Mouse (Mus musculus) heart, embryonic 13.5 days (tissue): Measurements from ENCODE around the gene Gm9780. TPM values are rescaled to one million over a fixed set of nuclear protein-coding genes. Genes with fewer than 3 reads are reported as not detected.
"Not testable (repeated sequence)": the region's sequence is repeated elsewhere in the genome, so short reads cannot be mapped to it uniquely, and the experiment has no call there.

Experiments used
- ATAC-seq: fragments of 200-750 bp; cut with Nextera tagmentation; 2 replicates; pipeline ENCODE4 v1.8.0; 2017; ENCODE audit warnings: moderate TSS enrichment; ENCODE audit not compliant: insufficient number of reproducible peaks, low FRiP score, low TSS enrichment; ENCODE audit errors: extremely low read depth
- H3K27ac ChIP-seq: fragments of 300-500 bp; sonication (generic); replicated peaks from 2 replicates; pipeline ENCODE4 v1.5.1; 2015; ENCODE audit warnings: moderate library complexity, mild to moderate bottlenecking, inconsistent platforms
- H3K27me3 ChIP-seq: fragments of 300-500 bp; sonication (generic); replicated peaks from 2 replicates; pipeline ENCODE4 v1.6.1; 2015; ENCODE audit warnings: mild to moderate bottlenecking, inconsistent platforms
- H3K36me3 ChIP-seq: fragments of 300-500 bp; sonication (generic); 2 replicates; pipeline ENCODE4 v1.6.1; 2015; ENCODE audit warnings: mild to moderate bottlenecking, inconsistent platforms
- H3K4me1 ChIP-seq: fragments of 300-500 bp; sonication (generic); 2 replicates; pipeline ENCODE4 v1.6.1; 2015; ENCODE audit warnings: inconsistent platforms
- H3K4me2 ChIP-seq: fragments of 300-500 bp; sonication (generic); 2 replicates; pipeline ENCODE4 v1.6.1; 2015; ENCODE audit warnings: inconsistent platforms, mild to moderate bottlenecking, moderate library complexity
- H3K4me3 ChIP-seq: fragments of 300-500 bp; sonication (generic); 2 replicates; pipeline ENCODE4 v1.5.1; 2015; ENCODE audit warnings: moderate library complexity, mild to moderate bottlenecking, inconsistent platforms
- H3K9ac ChIP-seq: fragments of 300-500 bp; sonication (generic); 2 replicates; pipeline ENCODE4 v1.6.1; 2015; ENCODE audit warnings: inconsistent platforms, mild to moderate bottlenecking, moderate library complexity
- H3K9me3 ChIP-seq: fragments of 300-500 bp; sonication (generic); 2 replicates; pipeline ENCODE4 v1.6.1; 2016; ENCODE audit warnings: inconsistent platforms
- WGBS: fragments of 180-500 bp; shearing (Covaris S2); methylation state at CpG from one replicate; pipeline ENCODE4 v1.1.7; 2015; ENCODE audit warnings: mixed read lengths; 5-methylcytosine and 5-hydroxymethylcytosine counted together
- polyA plus RNA-seq: library from polyadenylated mRNA; unstranded; fragments of >200 nt; fragmentation: Nextera tagmentation; extraction: Ambion mirVana; gene quantifications from 2 replicates; pipeline ENCODE4 v1.2.1, GENCODE M21; 2015

The Gm9780 gene
- polyA plus RNA-seq, 1 experiment from 2014 or later: 3.9 TPM

GRCm38 (mm10) chr14:26035439-26035838 lies 7.1 kb downstream of the Gm9780 start:
- not testable (repeated sequence) for H3K9me3 ChIP-seq, H3K4me1 ChIP-seq, H3K27me3 ChIP-seq, H3K27ac ChIP-seq, H3K4me2 ChIP-seq, ATAC-seq, H3K36me3 ChIP-seq, H3K9ac ChIP-seq, H3K4me3 ChIP-seq
- WGBS: no CpG with 5 or more reads among the region's 6 CpGs

- H3K4me1 ChIP-seq, H3K4me3 ChIP-seq, H3K27me3 ChIP-seq, H3K36me3 ChIP-seq, H3K27ac ChIP-seq, H3K4me2 ChIP-seq, H3K9ac ChIP-seq, H3K9me3 ChIP-seq, ATAC-seq: not testable (repeated sequence)
- WGBS: no CpG with 5 or more reads among the region's 3 CpGs
Observed at GRCm38 (mm10) chr14:26034364-26034763, 8.1 kb downstream of the Gm9780 start.

- not testable (repeated sequence) for H3K4me2 ChIP-seq, ATAC-seq, H3K9me3 ChIP-seq, H3K36me3 ChIP-seq, H3K4me3 ChIP-seq, H3K9ac ChIP-seq, H3K27ac ChIP-seq, H3K4me1 ChIP-seq, H3K27me3 ChIP-seq
- WGBS: no CpG with 5 or more reads among the region's 12 CpGs
Observed at GRCm38 (mm10) chr14:26025653-26026052, 16.9 kb downstream of the Gm9780 start.

- not testable (repeated sequence) for ATAC-seq, H3K9ac ChIP-seq, H3K27me3 ChIP-seq, H3K4me3 ChIP-seq, H3K27ac ChIP-seq, H3K36me3 ChIP-seq, H3K4me1 ChIP-seq, H3K4me2 ChIP-seq, H3K9me3 ChIP-seq
- no CpG with 5 or more reads among the region's 6 CpGs for WGBS
Observed at GRCm38 (mm10) chr14:26022831-26023230, 19.7 kb downstream of the Gm9780 start.

- no CpG with 5 or more reads among the region's 9 CpGs for WGBS
- H3K27me3 ChIP-seq, H3K9me3 ChIP-seq: not testable (repeated sequence)
Observed at GRCm38 (mm10) chr14:26021555-26021954, 21.0 kb downstream of the Gm9780 start.

GRCm38 (mm10) chr14:26016414-26016813 lies 26.1 kb downstream of the Gm9780 start:
- not testable (repeated sequence) for H3K27me3 ChIP-seq, H3K9me3 ChIP-seq, H3K4me2 ChIP-seq, H3K4me3 ChIP-seq, ATAC-seq, H3K36me3 ChIP-seq, H3K4me1 ChIP-seq, H3K27ac ChIP-seq, H3K9ac ChIP-seq
- no CpG with 5 or more reads among the region's 7 CpGs for WGBS

More at GRCm38 (mm10) chr14:26021555-26021954, 21.0 kb downstream of the Gm9780 start:
- not testable (repeated sequence) for H3K4me2 ChIP-seq, H3K4me3 ChIP-seq, H3K4me1 ChIP-seq, H3K36me3 ChIP-seq, H3K9ac ChIP-seq, H3K27ac ChIP-seq, ATAC-seq

GRCm38 (mm10) chr14:26007462-26007861 lies 35.0 kb downstream of the Gm9780 start:
- H3K4me1 ChIP-seq, H3K4me2 ChIP-seq, H3K27me3 ChIP-seq, H3K9me3 ChIP-seq, H3K9ac ChIP-seq, H3K27ac ChIP-seq, H3K4me3 ChIP-seq, ATAC-seq, H3K36me3 ChIP-seq: not testable (repeated sequence)
- no CpG with 5 or more reads among the region's 2 CpGs for WGBS

GRCm38 (mm10) chr14:25981880-25982279 lies 60.6 kb downstream of the Gm9780 start:
- H3K27ac ChIP-seq, H3K9ac ChIP-seq, H3K4me2 ChIP-seq, ATAC-seq, H3K4me1 ChIP-seq, H3K9me3 ChIP-seq, H3K36me3 ChIP-seq, H3K4me3 ChIP-seq, H3K27me3 ChIP-seq: not testable (repeated sequence)
- WGBS: 23% methylated on average over 6 of the region's 9 CpGs

GRCm38 (mm10) chr14:25979242-25979941 lies 63.1 kb downstream of the Gm9780 start:
- peak overlapping the region; percentile 43 for H3K4me3 ChIP-seq
- ATAC-seq, H3K36me3 ChIP-seq, H3K4me1 ChIP-seq, H3K9me3 ChIP-seq, H3K27me3 ChIP-seq: not testable (repeated sequence)
- H3K27ac ChIP-seq: peak overlapping the region; percentile 84
- H3K4me2 ChIP-seq: peak overlapping the region; percentile 62
- WGBS: 4% methylated on average over 8 of the region's 13 CpGs
- peak overlapping the region; percentile 69 for H3K9ac ChIP-seq

GRCm38 (mm10) chr14:25978371-25979241 lies 63.9 kb downstream of the Gm9780 start, which contains the start of gene Duxbl1:
TSS of gene Duxbl1 (plus strand) at chr14:25978577.
- H3K4me2 ChIP-seq: peak within 1 kb of the TSS; percentile 62
- H3K4me3 ChIP-seq: peak within 1 kb of the TSS; percentile 43
- H3K36me3 ChIP-seq, ATAC-seq, H3K9me3 ChIP-seq, H3K4me1 ChIP-seq, H3K27me3 ChIP-seq: not testable (repeated sequence)
- WGBS: no CpG with 5 or more reads among the region's 25 CpGs
- H3K27ac ChIP-seq: peak within 1 kb of the TSS; percentile 84
- H3K9ac ChIP-seq: peak within 1 kb of the TSS; percentile 69
